Mouse (Mus musculus) liver, postnatal 0 days (tissue): ENCODE measurements around the gene Pdcd6ip.

Experiments
- CTCF ChIP-seq: sonication (generic); IDR thresholded peaks from 2 replicates; pipeline ENCODE4 v1.5.1; 2016; ENCODE audit warnings: antibody characterized with exemption, low read depth
- EP300 ChIP-seq: IDR thresholded peaks from 2 replicates; pipeline ENCODE4 v1.6.1; 2016; ENCODE audit warnings: antibody characterized with exemption, low read depth, mild to moderate bottlenecking

GRCm38 (mm10) chr9:113701441-113702160 is 6.5 kb downstream of the Pdcd6ip start:
- no peak for TF ChIP-seq CTCF
- TF ChIP-seq EP300 = no peak
